Mouse (Mus musculus) CH12.LX (cell line): ENCODE results near the gene Maz.

Experiments
- BHLHE40 ChIP-seq: IDR thresholded peaks from 2 replicates; pipeline ENCODE4 v1.6.1; 2011; ENCODE audit warnings: mild to moderate bottlenecking, low read depth, low read length, improper control_type of control experiment
- CTCF ChIP-seq, 2 experiments: IDR thresholded peaks in 1 of 2; conservative IDR thresholded peaks in 1 of 2; 2 replicates each; pipeline ENCODE4 v1.5.1; 2011 to 2012; ENCODE audit warnings: low read depth in 2 of 2, low read length in 2 of 2, improper control_type of control experiment in 1 of 2, inconsistent platforms in 1 of 2, mild to moderate bottlenecking in 1 of 2, moderate library complexity in 1 of 2
- ELF1 ChIP-seq: IDR thresholded peaks from 2 replicates; pipeline ENCODE4 v1.6.1; 2014; ENCODE audit warnings: low read depth, mild to moderate bottlenecking, inconsistent platforms, low read length, improper control_type of control experiment
- HCFC1 ChIP-seq: IDR thresholded peaks from 2 replicates; pipeline ENCODE4 v1.6.1; 2012; ENCODE audit warnings: low read depth, mild to moderate bottlenecking, inconsistent platforms, low read length, improper control_type of control experiment
- MAX ChIP-seq: IDR thresholded peaks from 2 replicates; pipeline ENCODE4 v1.6.1; 2011; ENCODE audit warnings: low read length, improper control_type of control experiment
- MEF2A ChIP-seq: IDR thresholded peaks from 2 replicates; pipeline ENCODE4 v1.6.1; 2014; ENCODE audit warnings: low read depth, mild to moderate bottlenecking, inconsistent platforms, low read length, improper control_type of control experiment, borderline replicate concordance
- POLR2A ChIP-seq: IDR thresholded peaks from 2 replicates; pipeline ENCODE4 v1.6.1; 2011; ENCODE audit warnings: low read depth, mild to moderate bottlenecking, improper control_type of control experiment, low read length
- TBP ChIP-seq: conservative IDR thresholded peaks from 2 replicates; pipeline ENCODE4 v1.6.1; 2011; ENCODE audit warnings: low read depth, low read length, improper control_type of control experiment

- TF ChIP-seq MAX: no peak
- no peak for TF ChIP-seq TBP
- no peak for TF ChIP-seq CTCF (conservative IDR thresholded peaks at IDR 0.05 in 1 of 2, IDR thresholded peaks at IDR 0.05 in 1 of 2; ENCODE audit: low read depth in 2 of 2, low read length in 2 of 2)
- TF ChIP-seq POLR2A: no peak
- no peak for TF ChIP-seq MEF2A
- no peak for TF ChIP-seq ELF1
- no peak for TF ChIP-seq BHLHE40
- TF ChIP-seq HCFC1: no peak
Observed at GRCm38 (mm10) chr7:127012845-127013244, 14.0 kb downstream of the Maz start.
